Mouse (Mus musculus) kidney, adult 2 months (tissue): ENCODE data around the gene Lrmda. TPM values are rescaled to one million over a fixed set of nuclear protein-coding genes. Genes with fewer than 3 reads are reported as not detected.

Experiments used
- DNase-seq: peaks from one replicate; pipeline ENCODE4 v3.0.0; 2021
- H3K27ac ChIP-seq: fragments of 200-500 bp; 2 replicates; pipeline ENCODE4 v1.5.1; 2012; ENCODE audit warnings: low read depth, low read length, control low read depth, inconsistent platforms; ENCODE audit not compliant: insufficient read depth
- H3K27me3 ChIP-seq: fragments of 200-500 bp; replicated peaks from 2 replicates; pipeline ENCODE4 v1.6.1; 2012; ENCODE audit warnings: mild to moderate bottlenecking, moderate library complexity, low read length, inconsistent platforms; ENCODE audit not compliant: control insufficient read depth, insufficient read depth
- H3K36me3 ChIP-seq: fragments of 200-500 bp; 2 replicates; pipeline ENCODE4 v1.6.1; 2012; ENCODE audit warnings: mild to moderate bottlenecking, moderate library complexity, low read length, inconsistent platforms; ENCODE audit not compliant: control insufficient read depth, insufficient read depth
- H3K4me1 ChIP-seq: fragments of 200-500 bp; 2 replicates; pipeline ENCODE4 v1.6.1; 2011; ENCODE audit warnings: low read length; ENCODE audit not compliant: control insufficient read depth, insufficient read depth
- H3K4me3 ChIP-seq: fragments of 200-500 bp; 2 replicates; pipeline ENCODE4 v1.5.1; 2011; ENCODE audit warnings: mild to moderate bottlenecking, low read depth, low read length, control low read depth; ENCODE audit not compliant: insufficient read depth
- CTCF ChIP-seq: fragments of 200-500 bp; conservative IDR thresholded peaks from 2 replicates; pipeline ENCODE4 v1.5.1; 2011; ENCODE audit warnings: low read depth, mild to moderate bottlenecking, control low read depth, low read length, moderate library complexity, mixed read lengths; ENCODE audit not compliant: insufficient read depth, insufficient read length
- POLR2A ChIP-seq: fragments of 200-500 bp; IDR thresholded peaks from one replicate; pipeline ENCODE4 v1.6.1; 2011; ENCODE audit warnings: low read depth, low read length, control low read depth
- WGBS: fragments of 180-500 bp; shearing (Covaris S2); methylation state at CpG from one replicate; pipeline ENCODE4 v1.1.7; 2018; 5-methylcytosine and 5-hydroxymethylcytosine counted together
- polyA plus RNA-seq: library from polyadenylated mRNA; depleted of rRNA; stranded (reverse); fragments of >200 nt; gene quantifications from 2 replicates; pipeline ENCODE4 v1.2.3, GENCODE M21; 2012

The Lrmda gene
- polyA plus RNA-seq, 1 experiment, result 3.3 TPM

- TF ChIP-seq CTCF (no peak), POLR2A (no peak)
- Histone ChIP-seq H3K27ac (no peak overlapping the region), H3K36me3 (no peaks in the 10 kb centered on the region), H3K4me1 (no peaks in the 10 kb centered on the region), H3K27me3 (no peaks in the 10 kb centered on the region), H3K4me3 (no peak overlapping the region)
- WGBS, result 86% methylated on average over 1 of the region's 1 CpGs
- no peak for DNase-seq
These were observed 992.5 kb downstream of the Lrmda start for GRCm38 (mm10) chr14:23011989-23012388.

- no peaks in the 10 kb centered on the region for H3K4me1 ChIP-seq
- peak; percentile 45 for DNase-seq
- no peak overlapping the region for H3K4me3 ChIP-seq
- WGBS, result 56% methylated on average over 2 of the region's 2 CpGs
- no peak overlapping the region for H3K27ac ChIP-seq
- H3K36me3 ChIP-seq, result no peaks in the 10 kb centered on the region
- TF ChIP-seq CTCF (no peak), POLR2A (no peak)
- H3K27me3 ChIP-seq, result no peaks in the 10 kb centered on the region
These were observed 995.3 kb downstream of the Lrmda start for GRCm38 (mm10) chr14:23014747-23015286.

GRCm38 (mm10) chr14:23015321-23016067 is 996.0 kb downstream of the Lrmda start:
- DNase-seq, result no peak
- H3K27me3 ChIP-seq, result no peaks in the 10 kb centered on the region
- 39% methylated on average over 16 of the region's 16 CpGs for WGBS
- TF ChIP-seq POLR2A (no peak), CTCF (no peak)
- no peak overlapping the region for H3K4me3 ChIP-seq
- H3K27ac ChIP-seq, result no peak overlapping the region
- no peaks in the 10 kb centered on the region for H3K36me3 ChIP-seq
- H3K4me1 ChIP-seq, result no peaks in the 10 kb centered on the region

- TF ChIP-seq CTCF, result no peak
- no peak for TF ChIP-seq POLR2A
- H3K4me3 ChIP-seq, result no peak overlapping the region
- no peaks in the 10 kb centered on the region for H3K36me3 ChIP-seq
- no peaks in the 10 kb centered on the region for H3K27me3 ChIP-seq
- WGBS, result 71% methylated on average over 1 of the region's 1 CpGs
- H3K4me1 ChIP-seq, result no peaks in the 10 kb centered on the region
- no peak for DNase-seq
- no peak overlapping the region for H3K27ac ChIP-seq
These were observed 996.6 kb downstream of the Lrmda start for GRCm38 (mm10) chr14:23016068-23016611.

- Histone ChIP-seq H3K27me3 (no peaks in the 10 kb centered on the region), H3K27ac (no peak overlapping the region), H3K36me3 (no peaks in the 10 kb centered on the region), H3K4me3 (no peak overlapping the region), H3K4me1 (no peaks in the 10 kb centered on the region)
- WGBS, result 85% methylated on average over 7 of the region's 7 CpGs
- TF ChIP-seq POLR2A (no peak), CTCF (no peak)
- no peak for DNase-seq
These were observed 1021.5 kb downstream of the Lrmda start for GRCm38 (mm10) chr14:23041002-23041401.

- WGBS, result 47% methylated on average over 1 of the region's 1 CpGs
- H3K36me3 ChIP-seq, result no peaks in the 10 kb centered on the region
- no peak for TF ChIP-seq CTCF
- TF ChIP-seq POLR2A, result no peak
- H3K27me3 ChIP-seq, result no peaks in the 10 kb centered on the region
- H3K4me3 ChIP-seq, result no peak overlapping the region
- no peaks in the 10 kb centered on the region; the same call in 1 of the 2 replicates for H3K4me1 ChIP-seq
- no peak for DNase-seq
- no peak overlapping the region for H3K27ac ChIP-seq
These were observed 1025.8 kb downstream of the Lrmda start for GRCm38 (mm10) chr14:23045322-23045721.

GRCm38 (mm10) chr14:23046330-23046729 is 1026.8 kb downstream of the Lrmda start:
- 23% methylated on average over 4 of the region's 4 CpGs for WGBS
- peak; percentile 82 for DNase-seq

More at GRCm38 (mm10) chr14:23046330-23046729, 1026.8 kb downstream of the Lrmda start:
- no peak overlapping the region for H3K4me3 ChIP-seq
- H3K27me3 ChIP-seq, result no peaks in the 10 kb centered on the region
- H3K36me3 ChIP-seq, result no peaks in the 10 kb centered on the region
- H3K27ac ChIP-seq, result no peak overlapping the region
- TF ChIP-seq CTCF (0 out of 2 replicates have a peak, but pooled peaks have one; percentile 23), POLR2A (no peak)
- H3K4me1 ChIP-seq, result no peaks in the 10 kb centered on the region; the same call in 1 of the 2 replicates
